Mouse (Mus musculus): ENCODE measurements around the gene Slc4a4. TPM values are rescaled to one million over a fixed set of nuclear protein-coding genes. Genes with fewer than 3 reads are reported as not detected.

Slc4a4 gene
- polyA plus RNA-seq, 1 experiment from 2014 or later, result 12.7 TPM

DNA sequence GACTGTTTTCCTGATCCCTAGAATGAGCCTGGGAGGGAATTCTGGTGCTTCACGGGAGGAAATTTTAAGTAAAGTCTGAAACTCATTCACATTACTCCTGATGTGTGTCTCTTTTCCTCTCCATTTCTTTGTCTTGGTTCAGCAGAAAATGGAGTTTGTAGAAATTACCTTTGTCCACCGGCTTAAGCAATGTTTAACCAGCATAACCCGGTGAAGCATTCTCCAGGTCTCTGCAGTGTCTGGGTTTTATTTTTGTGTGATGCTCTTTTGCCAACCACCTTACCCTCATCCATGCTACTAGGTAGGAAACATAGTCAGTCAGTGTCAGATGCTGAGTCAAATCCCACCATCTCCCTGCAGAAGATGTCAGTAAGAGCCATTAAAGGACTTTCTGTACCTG, 183.4 kb downstream of the Slc4a4 start:
- H3K27ac ChIP-seq (ENCODE audit: low read length), result no peak overlapping the region
- no peak for ATAC-seq (ENCODE audit: low FRiP score, low TSS enrichment)
- 79% methylated on average over 3 of the region's 3 CpGs for WGBS
- H3K9me3 ChIP-seq (ENCODE audit: low read length), result no peaks in the 10 kb centered on the region
- H3K9ac ChIP-seq (replicated peaks; ENCODE audit: low read length), result no peak overlapping the region
- H3K36me3 ChIP-seq (ENCODE audit: insufficient read depth, low read length), result no peaks in the 10 kb centered on the region
- H3K27me3 ChIP-seq (ENCODE audit: insufficient read depth, low read length), result no peaks in the 10 kb centered on the region
- no peaks in the 10 kb centered on the region for H3K4me1 ChIP-seq (ENCODE audit: insufficient read depth, low read length)
- no peak overlapping the region for H3K4me3 ChIP-seq (ENCODE audit: low read length)
- H3K4me2 ChIP-seq (replicated peaks; ENCODE audit: low read depth, low read length), result no peak overlapping the region

DNA sequence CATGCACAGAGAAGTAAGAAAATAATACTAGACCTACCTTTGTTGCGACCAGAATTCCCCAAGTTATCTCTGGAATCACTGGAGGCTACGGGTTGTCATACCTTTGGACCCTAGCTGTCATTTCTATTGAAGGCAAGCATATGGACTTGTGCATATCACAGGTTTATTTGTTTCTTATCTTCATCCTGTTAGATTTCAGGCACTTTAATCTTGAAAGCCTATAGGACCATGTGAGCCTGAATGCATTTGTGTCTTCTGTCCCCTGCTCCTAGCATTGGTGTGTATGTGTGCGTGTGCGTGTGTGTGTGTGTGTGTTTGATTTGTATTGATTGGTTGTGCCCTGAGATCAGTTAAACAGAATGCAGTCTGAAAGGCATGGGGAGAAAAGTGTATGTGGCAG, 185.3 kb downstream of the Slc4a4 start:
- no peak overlapping the region for H3K4me2 ChIP-seq (replicated peaks; ENCODE audit: low read depth, low read length)
- no peak overlapping the region for H3K4me3 ChIP-seq (ENCODE audit: low read length)
- no peaks in the 10 kb centered on the region for H3K27me3 ChIP-seq (ENCODE audit: insufficient read depth, low read length)
- no peak overlapping the region for H3K27ac ChIP-seq (ENCODE audit: low read length)
- H3K9me3 ChIP-seq (ENCODE audit: low read length), result no peaks in the 10 kb centered on the region
- no peaks in the 10 kb centered on the region for H3K36me3 ChIP-seq (ENCODE audit: insufficient read depth, low read length)
- H3K4me1 ChIP-seq (ENCODE audit: insufficient read depth, low read length), result no peaks in the 10 kb centered on the region
- H3K9ac ChIP-seq (replicated peaks; ENCODE audit: low read length), result no peak overlapping the region
- 97% methylated on average over 4 of the region's 4 CpGs for WGBS
- ATAC-seq (ENCODE audit: low FRiP score, low TSS enrichment), result no peak

DNA sequence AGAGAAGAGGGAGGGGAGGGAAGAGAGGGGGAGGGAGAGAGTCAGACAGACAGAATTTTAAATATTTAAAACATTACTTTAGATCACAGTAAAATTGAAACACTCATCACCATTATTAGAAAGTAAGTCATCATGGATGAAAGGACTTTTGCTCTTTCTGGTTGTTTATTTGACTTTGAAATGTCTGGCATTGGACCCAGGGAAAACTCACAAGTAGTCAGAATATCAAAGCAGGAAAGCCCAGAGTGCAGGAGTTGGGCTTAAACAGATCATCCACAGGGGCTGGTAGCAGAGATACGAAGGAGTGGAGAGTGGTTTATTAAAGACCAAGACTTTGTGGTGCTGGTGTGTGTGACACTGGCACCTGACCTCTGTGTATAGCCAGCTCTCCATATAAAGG, 191.1 kb downstream of the Slc4a4 start:
- no peaks in the 10 kb centered on the region for H3K4me1 ChIP-seq (ENCODE audit: insufficient read depth, low read length)
- no peaks in the 10 kb centered on the region for H3K27me3 ChIP-seq (ENCODE audit: insufficient read depth, low read length)
- no peak overlapping the region for H3K9ac ChIP-seq (replicated peaks; ENCODE audit: low read length)
- no peak for ATAC-seq (ENCODE audit: low FRiP score, low TSS enrichment)
- no peak overlapping the region for H3K27ac ChIP-seq (ENCODE audit: low read length)
- H3K36me3 ChIP-seq (ENCODE audit: insufficient read depth, low read length), result no peaks in the 10 kb centered on the region
- no peaks in the 10 kb centered on the region for H3K9me3 ChIP-seq (ENCODE audit: low read length)
- no peak overlapping the region for H3K4me3 ChIP-seq (ENCODE audit: low read length)
- 77% methylated on average over 1 of the region's 1 CpGs for WGBS
- H3K4me2 ChIP-seq (replicated peaks; ENCODE audit: low read depth, low read length), result no peak overlapping the region

DNA sequence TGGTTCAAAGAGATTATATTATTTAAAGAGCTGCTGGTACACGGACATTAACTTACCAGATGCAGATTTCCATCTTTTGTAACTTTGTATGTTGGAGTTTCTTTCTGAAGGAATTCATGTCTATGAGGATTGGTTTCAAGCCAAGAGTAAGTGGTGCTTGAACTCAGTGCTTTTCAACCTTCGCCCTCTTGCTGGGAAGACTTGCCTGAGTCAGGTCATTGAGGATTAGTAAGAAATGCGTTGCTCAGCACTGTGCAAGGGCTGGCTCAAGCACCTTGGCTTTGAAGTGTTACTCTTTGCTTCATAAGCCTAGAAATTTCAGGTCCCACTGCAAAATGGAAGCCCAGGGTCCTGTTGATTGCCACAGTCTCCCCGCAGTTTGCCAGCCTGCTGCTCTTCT, 196.9 kb downstream of the Slc4a4 start:
- Histone ChIP-seq H3K4me3 (ENCODE audit: low read length) (no peak overlapping the region), H3K27me3 (ENCODE audit: insufficient read depth, low read length) (no peaks in the 10 kb centered on the region), H3K4me1 (ENCODE audit: insufficient read depth, low read length) (0 out of 2 replicates have a peak, but pooled peaks cover 4% of the 10 kb centered on the region), H3K36me3 (ENCODE audit: insufficient read depth, low read length) (no peaks in the 10 kb centered on the region), H3K27ac (ENCODE audit: low read length) (no peak overlapping the region), H3K9me3 (ENCODE audit: low read length) (no peaks in the 10 kb centered on the region), H3K4me2 (replicated peaks; ENCODE audit: low read depth, low read length) (no peak overlapping the region), H3K9ac (replicated peaks; ENCODE audit: low read length) (no peak overlapping the region)
- WGBS, result 83% methylated on average over 4 of the region's 4 CpGs
- no peak for ATAC-seq (ENCODE audit: low FRiP score, low TSS enrichment)

DNA sequence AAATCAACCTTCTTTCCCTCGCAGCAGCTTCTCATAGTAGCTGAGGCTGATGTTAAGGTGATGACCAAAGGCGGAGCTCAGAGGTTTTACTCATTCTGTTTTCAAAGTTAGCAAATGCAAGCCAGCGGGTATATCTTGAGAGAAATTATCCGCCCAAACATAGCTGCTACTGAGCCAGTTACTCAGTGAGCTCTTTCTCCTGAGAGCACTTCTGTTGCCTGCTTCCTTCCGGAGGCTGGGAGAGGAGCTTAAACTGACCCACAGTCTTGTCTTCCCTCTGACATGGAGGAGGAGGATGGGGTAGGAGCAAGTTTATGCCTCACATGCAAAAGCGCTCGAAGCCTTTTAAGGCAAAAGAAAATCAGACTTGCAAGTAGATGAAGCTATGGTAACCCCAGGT, 201.3 kb downstream of the Slc4a4 start:
- Histone ChIP-seq H3K9ac (replicated peaks; ENCODE audit: low read length) (no peak overlapping the region), H3K4me1 (ENCODE audit: insufficient read depth, low read length) (0 out of 2 replicates have a peak, but pooled peaks cover 5% of the 10 kb centered on the region), H3K36me3 (ENCODE audit: insufficient read depth, low read length) (no peaks in the 10 kb centered on the region), H3K27me3 (ENCODE audit: insufficient read depth, low read length) (no peaks in the 10 kb centered on the region), H3K4me3 (ENCODE audit: low read length) (no peak overlapping the region), H3K27ac (ENCODE audit: low read length) (no peak overlapping the region), H3K9me3 (ENCODE audit: low read length) (no peaks in the 10 kb centered on the region), H3K4me2 (replicated peaks; ENCODE audit: low read depth, low read length) (no peak overlapping the region)
- no peak for ATAC-seq (ENCODE audit: low FRiP score, low TSS enrichment)
- 84% methylated on average over 7 of the region's 7 CpGs for WGBS

DNA sequence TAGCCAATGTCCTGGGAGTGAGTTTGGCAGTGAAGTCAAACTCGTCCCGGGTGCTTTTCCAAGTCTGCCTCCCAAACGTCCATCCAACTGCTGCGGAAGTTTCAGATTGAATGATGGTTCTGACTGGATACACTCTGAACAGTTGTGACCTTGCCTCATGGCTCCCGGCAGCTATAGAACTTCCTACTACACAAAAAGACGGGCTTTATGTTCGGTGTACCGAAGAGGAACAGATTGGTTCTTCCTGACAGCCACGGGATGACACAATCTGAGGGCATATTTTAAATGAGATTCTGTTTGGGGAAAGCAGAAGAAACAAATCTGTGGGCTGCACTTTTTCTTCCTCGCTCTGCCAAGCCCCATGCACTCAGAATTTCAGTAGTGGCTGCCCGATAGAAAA, 201.8 kb downstream of the Slc4a4 start:
- Histone ChIP-seq H3K4me1 (ENCODE audit: insufficient read depth, low read length) (0 out of 2 replicates have a peak, but pooled peaks cover 5% of the 10 kb centered on the region), H3K4me2 (replicated peaks; ENCODE audit: low read depth, low read length) (no peak overlapping the region), H3K9me3 (ENCODE audit: low read length) (no peaks in the 10 kb centered on the region), H3K9ac (replicated peaks; ENCODE audit: low read length) (no peak overlapping the region), H3K27me3 (ENCODE audit: insufficient read depth, low read length) (no peaks in the 10 kb centered on the region), H3K27ac (ENCODE audit: low read length) (no peak overlapping the region), H3K4me3 (ENCODE audit: low read length) (no peak overlapping the region), H3K36me3 (ENCODE audit: insufficient read depth, low read length) (no peaks in the 10 kb centered on the region)
- ATAC-seq (ENCODE audit: low FRiP score, low TSS enrichment), result no peak
- 46% methylated on average over 11 of the region's 11 CpGs for WGBS

DNA sequence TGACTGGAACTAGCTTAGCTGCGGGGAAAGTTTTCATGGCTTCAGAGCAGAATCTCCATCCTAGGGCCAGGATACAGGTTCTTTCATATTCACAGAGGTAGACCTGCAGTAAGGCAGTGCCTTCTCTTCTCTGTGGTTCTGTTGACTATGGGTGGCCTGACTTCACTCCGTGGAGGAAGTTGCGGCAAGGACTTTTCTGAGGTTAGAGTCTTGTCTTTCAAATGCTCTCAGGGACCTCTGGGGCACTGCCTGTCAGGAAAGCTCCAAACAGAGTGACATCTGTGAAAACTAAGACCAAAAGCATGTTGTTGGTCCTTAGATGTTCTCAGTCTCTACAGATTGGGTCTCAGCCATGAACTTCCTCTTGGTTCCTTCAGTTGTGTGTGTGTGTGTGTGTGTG, 203.5 kb downstream of the Slc4a4 start:
- Histone ChIP-seq H3K36me3 (ENCODE audit: insufficient read depth, low read length) (no peaks in the 10 kb centered on the region), H3K9ac (replicated peaks; ENCODE audit: low read length) (no peak overlapping the region), H3K4me3 (ENCODE audit: low read length) (no peak overlapping the region), H3K4me1 (ENCODE audit: insufficient read depth, low read length) (0 out of 2 replicates have a peak, but pooled peaks cover 5% of the 10 kb centered on the region), H3K9me3 (ENCODE audit: low read length) (no peaks in the 10 kb centered on the region), H3K27me3 (ENCODE audit: insufficient read depth, low read length) (no peaks in the 10 kb centered on the region), H3K27ac (ENCODE audit: low read length) (no peak overlapping the region), H3K4me2 (replicated peaks; ENCODE audit: low read depth, low read length) (no peak overlapping the region)
- no peak for ATAC-seq (ENCODE audit: low FRiP score, low TSS enrichment)
- 81% methylated on average over 3 of the region's 3 CpGs for WGBS

DNA sequence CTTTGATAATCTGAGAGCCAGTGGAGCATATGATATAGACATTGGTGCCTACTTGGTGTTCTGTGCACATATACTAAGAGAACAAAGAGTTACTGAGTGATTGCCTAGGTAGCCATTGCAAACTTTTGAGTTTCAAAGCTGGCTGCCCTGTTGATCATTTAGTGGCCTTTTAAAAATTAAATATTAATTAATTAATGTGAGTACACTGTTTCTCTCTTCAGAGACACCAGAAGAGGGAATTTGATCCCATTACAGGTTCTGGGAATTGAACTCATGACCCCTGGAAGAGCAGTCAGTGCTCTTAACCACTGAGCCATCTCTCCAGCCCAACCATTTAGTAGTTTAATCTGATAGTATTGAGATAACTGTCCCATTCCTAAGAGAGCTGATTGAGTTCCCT, 209.8 kb downstream of the Slc4a4 start:
- Histone ChIP-seq H3K36me3 (ENCODE audit: insufficient read depth, low read length) (no peaks in the 10 kb centered on the region), H3K4me3 (ENCODE audit: low read length) (no peak overlapping the region), H3K9ac (replicated peaks; ENCODE audit: low read length) (no peak overlapping the region), H3K9me3 (ENCODE audit: low read length) (no peaks in the 10 kb centered on the region), H3K4me2 (replicated peaks; ENCODE audit: low read depth, low read length) (no peak overlapping the region), H3K27ac (ENCODE audit: low read length) (no peak overlapping the region), H3K27me3 (ENCODE audit: insufficient read depth, low read length) (no peaks in the 10 kb centered on the region), H3K4me1 (ENCODE audit: insufficient read depth, low read length) (no peaks in the 10 kb centered on the region)
- no peak for ATAC-seq (ENCODE audit: low FRiP score, low TSS enrichment)

DNA sequence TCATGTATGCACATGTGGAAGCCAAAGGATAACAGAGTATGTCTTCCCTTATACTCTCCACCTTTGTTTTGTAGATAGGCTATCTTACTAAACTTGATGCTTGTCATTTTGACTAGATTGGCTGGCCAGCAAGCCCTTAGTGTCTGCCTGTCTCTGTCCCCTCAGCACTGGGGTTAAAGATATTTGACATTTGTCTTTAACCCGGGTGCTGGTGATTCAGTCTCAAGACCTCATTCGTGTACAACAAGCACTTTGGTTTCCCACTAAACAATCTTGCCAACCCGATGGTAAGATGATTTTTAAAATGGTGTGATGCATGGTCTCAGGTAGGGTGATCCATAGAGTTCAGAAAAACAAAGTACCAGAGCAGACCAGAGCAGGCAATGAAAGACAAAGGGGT, 210.7 kb downstream of the Slc4a4 start:
- H3K4me3 ChIP-seq (ENCODE audit: low read length), result no peak overlapping the region
- 86% methylated on average over 3 of the region's 3 CpGs for WGBS
- no peak for ATAC-seq (ENCODE audit: low FRiP score, low TSS enrichment)
- H3K27me3 ChIP-seq (ENCODE audit: insufficient read depth, low read length), result no peaks in the 10 kb centered on the region
- no peak overlapping the region for H3K9ac ChIP-seq (replicated peaks; ENCODE audit: low read length)
- H3K4me1 ChIP-seq (ENCODE audit: insufficient read depth, low read length), result no peaks in the 10 kb centered on the region
- no peak overlapping the region for H3K27ac ChIP-seq (ENCODE audit: low read length)
- H3K36me3 ChIP-seq (ENCODE audit: insufficient read depth, low read length), result no peaks in the 10 kb centered on the region
- H3K4me2 ChIP-seq (replicated peaks; ENCODE audit: low read depth, low read length), result no peak overlapping the region
- H3K9me3 ChIP-seq (ENCODE audit: low read length), result no peaks in the 10 kb centered on the region

DNA sequence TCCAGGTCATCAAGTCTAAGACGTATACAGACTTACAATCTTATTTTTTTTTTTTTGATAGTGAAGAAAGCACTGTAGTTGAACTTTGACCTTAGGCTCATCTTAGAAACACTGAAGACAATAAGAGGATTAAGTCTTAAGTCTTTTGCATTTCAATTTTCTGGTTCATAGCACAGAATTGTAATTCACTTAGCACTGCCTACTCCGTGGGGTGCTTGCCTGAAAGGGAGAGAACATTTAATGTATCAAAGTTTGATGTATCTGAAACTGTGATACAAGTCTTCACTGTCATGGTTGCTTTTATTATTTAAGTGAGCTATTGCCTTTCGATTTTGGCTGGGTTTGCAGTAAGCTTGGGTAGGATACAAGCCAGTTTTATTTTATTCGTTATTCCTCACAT, 211.5 kb downstream of the Slc4a4 start:
- no peaks in the 10 kb centered on the region for H3K4me1 ChIP-seq (ENCODE audit: insufficient read depth, low read length)
- no peaks in the 10 kb centered on the region for H3K9me3 ChIP-seq (ENCODE audit: low read length)
- H3K36me3 ChIP-seq (ENCODE audit: insufficient read depth, low read length), result no peaks in the 10 kb centered on the region
- H3K4me2 ChIP-seq (replicated peaks; ENCODE audit: low read depth, low read length), result no peak overlapping the region
- H3K4me3 ChIP-seq (ENCODE audit: low read length), result no peak overlapping the region
- no peaks in the 10 kb centered on the region for H3K27me3 ChIP-seq (ENCODE audit: insufficient read depth, low read length)
- H3K27ac ChIP-seq (ENCODE audit: low read length), result no peak overlapping the region
- 71% methylated on average over 4 of the region's 4 CpGs for WGBS
- no peak overlapping the region for H3K9ac ChIP-seq (replicated peaks; ENCODE audit: low read length)
- no peak for ATAC-seq (ENCODE audit: low FRiP score, low TSS enrichment)

DNA sequence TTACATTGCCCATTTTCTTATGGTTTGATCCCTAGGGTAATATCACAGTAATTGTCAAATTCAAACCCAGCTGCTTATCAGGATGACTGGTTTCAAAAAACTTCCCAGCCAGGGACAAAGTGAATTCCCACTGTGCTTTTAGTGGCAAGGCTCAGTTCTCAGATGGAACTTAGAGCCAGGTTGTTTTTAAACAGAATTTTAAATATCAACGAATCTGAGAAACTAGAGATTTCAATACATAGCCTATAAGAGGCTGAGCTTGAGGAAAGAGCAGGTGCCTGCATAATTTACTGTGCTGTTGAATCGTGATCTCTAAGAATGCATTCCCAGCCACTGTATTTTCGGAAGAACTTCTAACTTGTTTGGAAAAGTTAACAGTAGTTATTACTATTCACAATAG, 213.3 kb downstream of the Slc4a4 start:
- Histone ChIP-seq H3K36me3 (ENCODE audit: insufficient read depth, low read length) (no peaks in the 10 kb centered on the region), H3K4me2 (replicated peaks; ENCODE audit: low read depth, low read length) (no peak overlapping the region), H3K4me1 (ENCODE audit: insufficient read depth, low read length) (no peaks in the 10 kb centered on the region), H3K27ac (ENCODE audit: low read length) (no peak overlapping the region), H3K4me3 (ENCODE audit: low read length) (no peak overlapping the region), H3K9me3 (ENCODE audit: low read length) (no peaks in the 10 kb centered on the region), H3K27me3 (ENCODE audit: insufficient read depth, low read length) (no peaks in the 10 kb centered on the region), H3K9ac (replicated peaks; ENCODE audit: low read length) (no peak overlapping the region)
- no peak for ATAC-seq (ENCODE audit: low FRiP score, low TSS enrichment)
- WGBS, result 73% methylated on average over 3 of the region's 3 CpGs

All from kidney, embryonic 16.5 days (tissue).